Mouse (Mus musculus): Measurements from ENCODE around the gene Slc4a2.

GRCm38 (mm10) chr5:24383026-24383859 is 40.4 kb upstream of the Slc4a2 start:
- TF ChIP-seq POLR2AphosphoS2 (IDR thresholded peaks at IDR 0.05; ENCODE audit: insufficient read length, low read depth) (peak; percentile 60), POLR2A (IDR thresholded peaks at IDR 0.05; ENCODE audit: insufficient read length, low read depth) (peak; percentile 63), MYOG (IDR thresholded peaks at IDR 0.05; ENCODE audit: control insufficient read depth in 1 of 3, insufficient read depth in 1 of 3, insufficient read length in 2 of 3, low read depth in 2 of 3) (no peak), CEBPB (IDR thresholded peaks at IDR 0.05; ENCODE audit: insufficient read depth, poor library complexity, severe bottlenecking) (no peak), USF1 (IDR thresholded peaks at IDR 0.05; ENCODE audit: low read depth) (no peak)

All from myocyte (in vitro differentiated cells).